Mouse (Mus musculus): ENCODE data around the gene Cd302. TPM values are rescaled to one million over a fixed set of nuclear protein-coding genes. Genes with fewer than 3 reads are reported as not detected.
A peak's percentile ranks its signal among the peaks of the same experiment; 100 is the strongest.

Gene Cd302
- polyA plus RNA-seq, 1 experiment: 5.8 TPM

DNA sequence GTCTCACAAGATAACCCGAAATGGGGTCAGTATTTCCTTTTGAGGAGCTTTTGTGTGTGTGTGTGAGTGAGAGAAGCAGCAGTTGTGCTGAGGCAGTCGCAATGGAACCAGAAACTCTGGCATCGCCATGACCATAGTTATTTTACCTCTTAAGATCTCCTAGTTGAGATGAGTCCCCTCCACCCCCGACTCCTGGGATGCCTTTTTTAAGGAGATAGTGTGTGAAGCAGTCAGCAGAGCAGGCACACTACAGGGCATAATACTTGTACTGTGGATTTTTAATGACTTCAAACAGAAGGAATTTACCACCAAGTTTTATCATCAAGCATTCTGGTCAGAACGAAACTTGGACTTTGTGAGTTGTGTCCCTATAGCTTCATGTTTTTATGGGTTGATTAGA lies 73.5 kb downstream of the Cd302 start:
- DNase-seq (ENCODE audit: low read depth): no peak
- no peak for TF ChIP-seq CTCF (IDR thresholded peaks at IDR 0.05; ENCODE audit: borderline replicate concordance, extremely low read depth, insufficient read depth, insufficient read length)
- no peak for TF ChIP-seq POLR2A (IDR thresholded peaks at IDR 0.05; ENCODE audit: borderline replicate concordance, extremely low read depth, insufficient read depth, insufficient read length, poor library complexity, severe bottlenecking)

DNA sequence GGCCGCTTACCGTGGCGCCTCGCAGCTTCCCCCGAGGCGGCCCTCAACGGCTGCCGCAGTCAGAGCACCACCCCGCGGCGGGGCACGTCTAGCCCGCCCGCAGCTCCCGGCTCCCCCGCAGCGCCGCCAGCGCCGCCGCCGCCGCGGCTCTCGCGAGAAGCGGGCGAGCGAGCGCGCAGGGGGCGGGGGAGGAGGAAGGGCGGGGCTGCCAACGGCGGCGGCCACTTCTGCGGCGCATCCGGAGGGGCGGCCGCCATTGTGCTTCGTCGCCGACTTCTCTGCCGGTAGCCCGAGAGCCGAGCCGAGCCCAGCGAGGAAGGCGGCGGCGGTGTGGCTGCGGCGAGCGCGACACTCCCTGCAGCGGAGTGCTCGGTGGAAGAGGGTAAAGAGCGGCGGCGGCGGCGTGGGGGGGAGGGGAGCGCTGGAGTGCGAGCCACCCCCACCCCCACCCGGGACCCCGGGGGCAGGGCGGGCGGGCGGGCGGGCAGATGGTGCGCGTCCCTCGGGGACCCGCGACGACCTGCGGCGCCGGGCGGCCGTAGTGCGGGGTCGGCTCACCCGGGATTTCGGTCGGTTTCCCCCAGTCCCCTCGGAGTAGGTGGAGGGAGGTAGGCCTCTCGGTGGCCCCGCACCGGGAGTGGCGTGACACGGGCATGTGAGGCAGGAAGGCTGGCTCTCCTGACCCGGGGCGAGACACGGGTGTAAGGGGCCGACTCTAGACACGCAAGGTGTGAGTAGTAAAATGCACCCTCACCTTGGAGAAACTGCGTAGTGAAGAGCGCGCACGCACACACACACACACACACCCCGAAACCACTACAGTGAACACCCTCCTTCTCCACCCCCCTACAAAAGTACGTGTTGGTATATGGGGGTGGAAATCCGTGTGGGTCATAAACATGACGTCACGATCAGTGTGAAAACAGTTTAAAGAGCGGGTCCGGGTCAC lies 74.3 kb downstream of the Cd302 start, which contains the start of the genes Baz2b and March7:
Gene Baz2b (minus strand): TSS at position 137 of the 949 bp plus-strand sequence.
Gene March7 (plus strand): TSS at position 185 of the 949 bp plus-strand sequence.
- TF ChIP-seq POLR2A (IDR thresholded peaks at IDR 0.05; ENCODE audit: borderline replicate concordance, extremely low read depth, insufficient read depth, insufficient read length, poor library complexity, severe bottlenecking): peak; percentile 88
- 0 out of 2 replicates have a peak, but pooled peaks have one; percentile 33 for TF ChIP-seq CTCF (IDR thresholded peaks at IDR 0.05; ENCODE audit: borderline replicate concordance, extremely low read depth, insufficient read depth, insufficient read length)
- peak; percentile 94 for DNase-seq (ENCODE audit: low read depth)

DNA sequence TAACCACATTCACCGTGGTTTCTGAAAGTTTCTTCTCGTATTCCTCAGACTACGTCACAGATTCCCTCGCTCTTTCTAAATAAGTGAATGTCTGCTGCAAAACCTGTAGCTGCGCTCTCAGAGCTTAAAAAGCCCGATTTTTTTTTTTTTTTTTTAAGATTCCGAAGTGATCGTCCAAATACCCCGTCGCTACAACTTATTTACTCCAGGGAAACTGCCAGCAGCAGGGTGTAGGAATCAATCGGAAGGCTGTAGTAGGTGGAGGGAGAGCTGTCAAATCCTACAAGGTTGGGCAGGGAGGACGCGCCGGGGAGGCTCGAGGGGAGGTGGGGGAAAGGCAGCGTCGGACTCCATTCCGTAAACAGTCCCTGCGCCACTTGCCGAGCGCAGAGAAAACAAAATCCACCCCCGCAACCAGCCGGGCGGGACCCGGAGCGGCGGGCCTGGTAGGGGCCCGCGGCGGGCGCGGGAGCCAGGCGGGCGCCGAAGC lies 75.1 kb downstream of the Cd302 start:
- no peak for TF ChIP-seq CTCF (IDR thresholded peaks at IDR 0.05; ENCODE audit: borderline replicate concordance, extremely low read depth, insufficient read depth, insufficient read length)
- no peak for TF ChIP-seq POLR2A (IDR thresholded peaks at IDR 0.05; ENCODE audit: borderline replicate concordance, extremely low read depth, insufficient read depth, insufficient read length, poor library complexity, severe bottlenecking)
- DNase-seq (ENCODE audit: low read depth): peak; percentile 68

DNA sequence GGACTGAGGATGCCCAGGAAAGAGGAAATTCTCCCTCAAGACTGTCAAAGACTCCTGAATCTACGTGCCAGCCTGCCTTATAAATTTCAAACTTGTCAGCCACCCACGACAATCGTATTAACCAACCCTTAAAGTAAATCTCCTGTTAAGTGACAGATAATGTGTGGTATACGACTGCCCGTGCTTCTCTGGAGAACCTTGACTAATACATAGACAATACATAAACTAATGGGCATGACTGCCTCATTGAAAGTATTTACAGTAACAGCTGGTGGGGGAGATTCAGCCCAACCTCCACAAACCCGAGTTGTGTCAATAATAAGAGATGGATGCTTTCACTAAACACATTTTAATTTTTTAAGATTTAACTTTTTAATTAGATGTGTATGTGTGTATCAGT lies 78.5 kb downstream of the Cd302 start:
- DNase-seq (ENCODE audit: low read depth): peak; percentile 38
- TF ChIP-seq CTCF (IDR thresholded peaks at IDR 0.05; ENCODE audit: borderline replicate concordance, extremely low read depth, insufficient read depth, insufficient read length): no peak
- TF ChIP-seq POLR2A (IDR thresholded peaks at IDR 0.05; ENCODE audit: borderline replicate concordance, extremely low read depth, insufficient read depth, insufficient read length, poor library complexity, severe bottlenecking): no peak

DNA sequence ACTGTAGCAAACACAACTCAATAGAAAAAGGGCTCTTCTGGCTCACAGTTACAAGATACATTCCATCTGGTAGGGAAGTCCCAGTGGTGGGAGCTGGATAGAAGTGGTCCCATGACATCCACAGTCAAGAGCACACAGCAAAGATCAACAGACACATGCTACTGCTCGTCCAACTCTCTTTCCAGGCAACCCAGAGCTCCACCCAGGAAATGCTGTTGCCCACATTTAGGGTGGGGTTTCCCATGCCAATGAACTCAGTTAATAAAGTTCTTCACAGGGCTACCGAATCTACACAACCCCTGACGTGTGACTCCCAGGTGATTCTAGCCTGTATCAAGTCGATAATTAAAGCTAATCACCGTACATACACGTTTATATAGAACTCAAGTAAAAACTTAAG lies 80.1 kb downstream of the Cd302 start:
- no peak for DNase-seq (ENCODE audit: low read depth)
- TF ChIP-seq CTCF (IDR thresholded peaks at IDR 0.05; ENCODE audit: borderline replicate concordance, extremely low read depth, insufficient read depth, insufficient read length) (no peak), POLR2A (IDR thresholded peaks at IDR 0.05; ENCODE audit: borderline replicate concordance, extremely low read depth, insufficient read depth, insufficient read length, poor library complexity, severe bottlenecking) (no peak)

DNA sequence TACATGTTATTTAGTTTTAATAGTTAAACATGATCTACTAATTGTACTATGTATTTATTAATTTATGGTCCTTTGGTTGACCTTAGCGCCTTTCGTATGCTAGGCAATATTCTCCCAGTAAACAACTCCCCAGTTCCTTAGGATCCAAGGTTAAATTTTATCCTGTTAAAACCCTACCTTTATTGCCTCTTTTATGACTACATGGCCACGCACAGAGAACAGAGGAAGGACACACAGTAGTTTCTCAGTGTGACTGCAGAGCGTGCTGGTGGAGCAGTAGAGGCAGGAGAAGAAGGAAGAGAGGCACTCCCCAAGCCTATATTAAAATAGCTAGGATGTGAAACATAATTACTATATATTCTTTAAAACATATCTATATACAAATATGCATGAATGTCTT lies 80.6 kb downstream of the Cd302 start:
- TF ChIP-seq CTCF (IDR thresholded peaks at IDR 0.05; ENCODE audit: borderline replicate concordance, extremely low read depth, insufficient read depth, insufficient read length) (no peak), POLR2A (IDR thresholded peaks at IDR 0.05; ENCODE audit: borderline replicate concordance, extremely low read depth, insufficient read depth, insufficient read length, poor library complexity, severe bottlenecking) (no peak)
- DNase-seq (ENCODE audit: low read depth): no peak

DNA sequence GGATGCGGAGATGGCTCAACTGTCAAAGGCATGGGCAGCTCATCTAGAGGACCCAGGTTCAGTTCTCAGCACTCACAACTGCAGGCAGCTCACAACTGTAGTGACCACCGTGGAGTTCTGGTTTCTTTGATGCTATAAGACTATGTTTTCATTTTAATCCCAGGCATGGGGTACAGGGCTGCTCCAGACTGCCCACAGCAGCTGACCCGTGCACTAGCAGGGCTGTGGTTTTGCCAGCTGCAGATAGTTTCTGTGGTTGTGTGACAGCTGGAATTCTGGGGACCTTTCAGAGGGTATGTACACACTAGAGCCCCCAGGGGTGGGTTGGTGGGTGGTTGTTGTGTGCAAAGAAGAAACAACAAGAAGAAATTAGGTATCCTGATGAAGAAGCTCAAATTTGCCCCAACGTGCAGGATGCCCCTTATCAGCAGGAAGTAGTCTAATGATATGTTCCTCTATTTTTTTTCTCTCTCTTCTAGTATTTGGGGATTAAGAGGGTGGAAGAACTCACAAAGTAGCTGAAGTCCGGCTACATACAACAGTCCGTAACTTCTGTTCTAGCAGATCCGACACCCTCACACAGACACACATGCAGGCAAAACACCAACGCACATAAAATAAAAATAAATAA lies 81.3 kb downstream of the Cd302 start:
- TF ChIP-seq POLR2A (IDR thresholded peaks at IDR 0.05; ENCODE audit: borderline replicate concordance, extremely low read depth, insufficient read depth, insufficient read length, poor library complexity, severe bottlenecking): no peak
- TF ChIP-seq CTCF (IDR thresholded peaks at IDR 0.05; ENCODE audit: borderline replicate concordance, extremely low read depth, insufficient read depth, insufficient read length): no peak
- no peak for DNase-seq (ENCODE audit: low read depth)

Other genes with a start within 250 kb of the Cd302 start
- gene Baz2b, start 74.6 kb downstream of the Cd302 start, polyA plus RNA-seq (2012; rRNA removed): 45.8 and 73.4 TPM in 2 replicates
- gene March7, start 74.6 kb downstream of the Cd302 start, polyA plus RNA-seq (2012; rRNA removed): 69.1 and 71.5 TPM in 2 replicates
- gene Ly75, start 98.8 kb upstream of the Cd302 start, polyA plus RNA-seq (2012; rRNA removed): 0.57 and 0.86 TPM in 2 replicates